Mouse (Mus musculus) MEL (cell line): Measurements from ENCODE around the gene Tbc1d20. TPM values are rescaled to one million over a fixed set of nuclear protein-coding genes. Genes with fewer than 3 reads are reported as not detected.
A peak's percentile ranks its signal among the peaks of the same experiment; 100 is the strongest.

Source experiments
- DNase-seq: peaks from one replicate; pipeline ENCODE4 v3.0.0; 2011; ENCODE audit warnings: low read depth, low spot score
- H3K27ac ChIP-seq: 2 replicates; pipeline ENCODE4 v1.5.1; 2012; ENCODE audit warnings: low read depth, mild to moderate bottlenecking, control low read depth, low read length, moderate library complexity; ENCODE audit not compliant: control insufficient read depth
- H3K27me3 ChIP-seq, 2 experiments: fragments of 150-350 bp in 1 of 2; sonication (generic) in 1 of 2; 2 replicates each; pipeline ENCODE4 v1.6.1; 2012; ENCODE audit warnings: low read length in 2 of 2, mild to moderate bottlenecking in 2 of 2, improper control_type of control experiment in 1 of 2, moderate library complexity in 1 of 2; ENCODE audit not compliant: insufficient read depth in 2 of 2, control insufficient read depth in 1 of 2
- H3K36me3 ChIP-seq, 2 experiments: 2 replicates each; pipeline ENCODE4 v1.6.1; 2012 to 2014; ENCODE audit warnings: low read length in 2 of 2, improper control_type of control experiment in 1 of 2, inconsistent platforms in 1 of 2, mild to moderate bottlenecking in 1 of 2; ENCODE audit not compliant: insufficient read depth in 2 of 2, control insufficient read depth in 1 of 2
- H3K4me1 ChIP-seq, 2 experiments: fragments of 150-350 bp in 1 of 2; sonication (generic) in 1 of 2; 2 replicates each; pipeline ENCODE4 v1.6.1; 2012; ENCODE audit warnings: low read length in 2 of 2, improper control_type of control experiment in 1 of 2, mild to moderate bottlenecking in 1 of 2; ENCODE audit not compliant: insufficient read depth in 2 of 2, control insufficient read depth in 1 of 2
- H3K4me3 ChIP-seq, 2 experiments: fragments of 150-350 bp in 1 of 2; sonication (generic) in 1 of 2; 2 replicates each; pipeline ENCODE4 v1.5.1; 2012; ENCODE audit warnings: low read depth in 2 of 2, low read length in 2 of 2, mild to moderate bottlenecking in 2 of 2, moderate library complexity in 2 of 2, control low read depth in 1 of 2, improper control_type of control experiment in 1 of 2; ENCODE audit not compliant: control insufficient read depth in 1 of 2, insufficient read depth in 1 of 2
- H3K79me2 ChIP-seq: 2 replicates; pipeline ENCODE4 v1.6.1; 2012; ENCODE audit warnings: mild to moderate bottlenecking, low read length, moderate library complexity; ENCODE audit not compliant: control insufficient read depth, poor library complexity, insufficient read depth
- H3K9ac ChIP-seq: 2 replicates; pipeline ENCODE4 v1.6.1; 2012; ENCODE audit warnings: low read depth, mild to moderate bottlenecking, control low read depth, low read length, moderate library complexity; ENCODE audit not compliant: control insufficient read depth, poor library complexity, severe bottlenecking
- H3K9me3 ChIP-seq: fragments of 150-350 bp; sonication (generic); replicated peaks from 2 replicates; pipeline ENCODE4 v1.6.1; 2012; ENCODE audit warnings: mild to moderate bottlenecking, low read length, improper control_type of control experiment, moderate library complexity; ENCODE audit not compliant: insufficient read depth
- BHLHE40 ChIP-seq: IDR thresholded peaks from 2 replicates; pipeline ENCODE4 v1.6.1; 2012; ENCODE audit warnings: low read depth, mild to moderate bottlenecking, inconsistent platforms, low read length, improper control_type of control experiment, borderline replicate concordance
- CHD1 ChIP-seq: IDR thresholded peaks from 2 replicates; pipeline ENCODE4 v1.6.1; 2012; ENCODE audit warnings: low read depth, mild to moderate bottlenecking, inconsistent platforms, low read length, improper control_type of control experiment
- CTCF ChIP-seq, 3 experiments: IDR thresholded peaks in 2 of 3; conservative IDR thresholded peaks in 1 of 3; 2 replicates each; pipeline ENCODE4 v1.5.1; 2011 to 2012; ENCODE audit warnings: low read length in 3 of 3, low read depth in 2 of 3, mild to moderate bottlenecking in 2 of 3, improper control_type of control experiment in 1 of 3, inconsistent platforms in 1 of 3, mixed read lengths in 1 of 3, moderate library complexity in 1 of 3; ENCODE audit not compliant: control insufficient read depth in 1 of 3, insufficient read depth in 1 of 3, poor library complexity in 1 of 3, severe bottlenecking in 1 of 3
- E2F4 ChIP-seq: IDR thresholded peaks from 2 replicates; pipeline ENCODE4 v1.6.1; 2011; ENCODE audit warnings: low read depth, low read length, improper control_type of control experiment, borderline replicate concordance
- ELF1 ChIP-seq: IDR thresholded peaks from 2 replicates; pipeline ENCODE4 v1.6.1; 2014; ENCODE audit warnings: low read depth, mild to moderate bottlenecking, inconsistent platforms, low read length, improper control_type of control experiment, moderate library complexity
- GABPA ChIP-seq: IDR thresholded peaks from 2 replicates; pipeline ENCODE4 v1.6.1; 2012; ENCODE audit warnings: low read depth, mild to moderate bottlenecking, inconsistent platforms, low read length, improper control_type of control experiment, moderate library complexity
- HCFC1 ChIP-seq: IDR thresholded peaks from 2 replicates; pipeline ENCODE4 v1.6.1; 2012; ENCODE audit warnings: low read depth, mild to moderate bottlenecking, inconsistent platforms, low read length, improper control_type of control experiment, moderate library complexity
- JUND ChIP-seq: IDR thresholded peaks from 2 replicates; pipeline ENCODE4 v1.6.1; 2011; ENCODE audit warnings: low read depth, mild to moderate bottlenecking, improper control_type of control experiment, low read length
- KAT2A ChIP-seq: conservative IDR thresholded peaks from 2 replicates; pipeline ENCODE4 v1.6.1; 2012; ENCODE audit warnings: low read depth, low read length, improper control_type of control experiment, inconsistent platforms
- MAFK ChIP-seq: IDR thresholded peaks from 2 replicates; pipeline ENCODE4 v1.6.1; 2011; ENCODE audit warnings: low read depth, mild to moderate bottlenecking, low read length, improper control_type of control experiment, borderline replicate concordance
- MAX ChIP-seq: IDR thresholded peaks from 2 replicates; pipeline ENCODE4 v1.6.1; 2011; ENCODE audit warnings: low read length, improper control_type of control experiment
- MAZ ChIP-seq: IDR thresholded peaks from 2 replicates; pipeline ENCODE4 v1.6.1; 2012; ENCODE audit warnings: low read depth, mild to moderate bottlenecking, inconsistent platforms, low read length, improper control_type of control experiment
- MEF2A ChIP-seq: IDR thresholded peaks from 2 replicates; pipeline ENCODE4 v1.6.1; 2014; ENCODE audit warnings: low read depth, mild to moderate bottlenecking, inconsistent platforms, low read length, improper control_type of control experiment; ENCODE audit not compliant: poor library complexity, insufficient replicate concordance, severe bottlenecking; ENCODE audit errors: extremely low read depth
- MXI1 ChIP-seq: IDR thresholded peaks from 2 replicates; pipeline ENCODE4 v1.6.1; 2011; ENCODE audit warnings: mild to moderate bottlenecking, low read depth, low read length, improper control_type of control experiment
- MYB ChIP-seq: IDR thresholded peaks from 2 replicates; pipeline ENCODE4 v1.6.1; 2011; ENCODE audit warnings: mild to moderate bottlenecking, low read depth, low read length, improper control_type of control experiment
- NELFE ChIP-seq: IDR thresholded peaks from 2 replicates; pipeline ENCODE4 v1.6.1; 2011; ENCODE audit warnings: low read depth, low read length, improper control_type of control experiment
- NRF1 ChIP-seq: IDR thresholded peaks from 2 replicates; pipeline ENCODE4 v1.6.1; 2014; ENCODE audit warnings: low read depth, mild to moderate bottlenecking, inconsistent platforms, low read length, improper control_type of control experiment, moderate library complexity; ENCODE audit not compliant: poor library complexity, insufficient read depth, severe bottlenecking
- POLR2A ChIP-seq, 2 experiments: IDR thresholded peaks; 2 replicates each; pipeline ENCODE4 v1.6.1; 2011 to 2012; ENCODE audit warnings: low read length in 2 of 2, mild to moderate bottlenecking in 2 of 2, control low read depth in 1 of 2, improper control_type of control experiment in 1 of 2, low read depth in 1 of 2, moderate library complexity in 1 of 2; ENCODE audit not compliant: control insufficient read depth in 1 of 2, insufficient read depth in 1 of 2, poor library complexity in 1 of 2
- RAD21 ChIP-seq: IDR thresholded peaks from 2 replicates; pipeline ENCODE4 v1.6.1; 2011; ENCODE audit warnings: mild to moderate bottlenecking, low read depth, low read length, improper control_type of control experiment
- RCOR1 ChIP-seq: IDR thresholded peaks from 2 replicates; pipeline ENCODE4 v1.6.1; 2012; ENCODE audit warnings: low read depth, mild to moderate bottlenecking, inconsistent platforms, low read length, improper control_type of control experiment
- SIN3A ChIP-seq: IDR thresholded peaks from 2 replicates; pipeline ENCODE4 v1.6.1; 2012; ENCODE audit warnings: low read length, improper control_type of control experiment, inconsistent platforms
- TAL1 ChIP-seq: IDR thresholded peaks from 2 replicates; pipeline ENCODE4 v1.6.1; 2012; ENCODE audit warnings: mild to moderate bottlenecking, inconsistent platforms, low read length, moderate library complexity, mixed read lengths
- TBP ChIP-seq: IDR thresholded peaks from 2 replicates; pipeline ENCODE4 v1.8.0; 2011; ENCODE audit warnings: low read depth, low read length, improper control_type of control experiment
- TCF12 ChIP-seq: IDR thresholded peaks from 2 replicates; pipeline ENCODE4 v1.6.1; 2014; ENCODE audit warnings: low read depth, mild to moderate bottlenecking, inconsistent platforms, low read length, improper control_type of control experiment, moderate library complexity
- USF1 ChIP-seq: IDR thresholded peaks from 2 replicates; pipeline ENCODE4 v1.6.1; 2014; ENCODE audit warnings: low read depth, mild to moderate bottlenecking, inconsistent platforms, low read length, improper control_type of control experiment, moderate library complexity
- USF2 ChIP-seq, 2 experiments: IDR thresholded peaks; 2 replicates each; pipeline ENCODE4 v1.6.1; 2011 to 2012; ENCODE audit warnings: improper control_type of control experiment in 2 of 2, low read length in 2 of 2, borderline replicate concordance in 1 of 2, inconsistent platforms in 1 of 2, low read depth in 1 of 2, mild to moderate bottlenecking in 1 of 2; ENCODE audit not compliant: insufficient read depth in 1 of 2
- ZC3H11A ChIP-seq: IDR thresholded peaks from 2 replicates; pipeline ENCODE4 v1.6.1; 2012; ENCODE audit warnings: low read depth, mild to moderate bottlenecking, inconsistent platforms, low read length, improper control_type of control experiment
- ZKSCAN1 ChIP-seq: IDR thresholded peaks from 2 replicates; pipeline ENCODE4 v1.6.1; 2012; ENCODE audit warnings: low read depth, mild to moderate bottlenecking, inconsistent platforms, low read length, improper control_type of control experiment, moderate library complexity
- ZMIZ1 ChIP-seq: IDR thresholded peaks from 2 replicates; pipeline ENCODE4 v1.6.1; 2012; ENCODE audit warnings: low read depth, mild to moderate bottlenecking, inconsistent platforms, low read length, improper control_type of control experiment, moderate library complexity
- ZNF384 ChIP-seq: IDR thresholded peaks from 2 replicates; pipeline ENCODE4 v1.6.1; 2012; ENCODE audit warnings: low read depth, mild to moderate bottlenecking, inconsistent platforms, low read length, improper control_type of control experiment
- polyA plus RNA-seq, 2 experiments: library from polyadenylated mRNA; stranded (reverse) in 1 of 2; unstranded in 1 of 2; fragments of >175 nt in 1 of 2; fragments of >200 nt in 1 of 2; gene quantifications; 2 replicates each; pipeline versions ENCODE4 v1.2.1 to v1.2.4; 2012; ENCODE audit warnings: low replicate concordance in 2 of 2, low read depth in 1 of 2; ENCODE audit not compliant: insufficient read length in 2 of 2, insufficient read depth in 1 of 2, missing spikeins in 1 of 2
- total RNA-seq: library from RNA; depleted of rRNA; stranded (reverse); fragments of 300-350 nt; gene quantifications from 2 replicates; pipeline ENCODE4 v1.2.3, GENCODE M21; 2012

The Tbc1d20 gene
- total and polyA plus RNA-seq, 3 experiments: 19.6 to 31.4 TPM; not detected in 1

GRCm38 (mm10) chr2:152330858-152331423, 37.3 kb downstream of the Tbc1d20 start (continued):
- TF ChIP-seq RCOR1: no peak
- TF ChIP-seq USF1: peak; percentile 52; the same call in 1 of the 2 replicates
- no peak for TF ChIP-seq MYB
- TF ChIP-seq USF2 (IDR thresholded peaks at IDR 0.05; ENCODE audit: borderline replicate concordance in 1 of 2, insufficient read depth in 1 of 2, low read depth in 1 of 2, low read length in 2 of 2): no peak
- no peak for TF ChIP-seq ZC3H11A
- TF ChIP-seq NRF1: no peak
- TF ChIP-seq MAZ: no peak
- TF ChIP-seq CTCF (IDR thresholded peaks at IDR 0.05 in 2 of 3, conservative IDR thresholded peaks at IDR 0.05 in 1 of 3; ENCODE audit: control insufficient read depth in 1 of 3, insufficient read depth in 1 of 3, low read depth in 2 of 3, low read length in 3 of 3, poor library complexity in 1 of 3, severe bottlenecking in 1 of 3): no peak
- no peak for TF ChIP-seq TCF12
- peak; percentile 32; the same call in 1 of the 2 replicates for TF ChIP-seq TAL1
- no peak for TF ChIP-seq GABPA
- no peak for TF ChIP-seq RAD21
- no peak for TF ChIP-seq E2F4
- no peak for TF ChIP-seq CHD1
- TF ChIP-seq, all 39 proteins: peak for 9

- peak within 1 kb of the TSS; percentile 92 for H3K27ac ChIP-seq
- peak within 1 kb of the TSS; percentile 96 for H3K9ac ChIP-seq
- no peaks in the 10 kb centered on the region for H3K27me3 ChIP-seq
- peaks cover 28% of the 10 kb centered on the region for H3K79me2 ChIP-seq
- H3K4me3 ChIP-seq: peak within 1 kb of the TSS; percentile 96 to 98
- H3K4me1 ChIP-seq: peaks cover 23 to 41% of the 10 kb centered on the region in 2 experiments
- H3K36me3 ChIP-seq: peaks cover 0 to 38% of the 10 kb centered on the region in 2 experiments; a peak in 3 of 4 replicates
- no peaks in the 10 kb centered on the region for H3K9me3 ChIP-seq
- DNase-seq: peak; percentile 93
- peak; percentile 70 for TF ChIP-seq KAT2A
- TF ChIP-seq MEF2A: 0 out of 2 replicates have a peak, but pooled peaks have one; percentile 29
- 0 out of 2 replicates have a peak, but pooled peaks have one; percentile 8 for TF ChIP-seq BHLHE40
- 0 out of 2 replicates have a peak, but pooled peaks have one; percentile 4 for TF ChIP-seq USF1
- peak; percentile 90 for TF ChIP-seq HCFC1
- peak; percentile 76; the same call in 1 of the 2 replicates for TF ChIP-seq E2F4
- peak; percentile 98 for TF ChIP-seq ELF1
- TF ChIP-seq SIN3A: peak; percentile 97
- TF ChIP-seq MAFK: no peak
- TF ChIP-seq RCOR1: peak; percentile 14
- TF ChIP-seq CTCF (IDR thresholded peaks at IDR 0.05 in 2 of 3, conservative IDR thresholded peaks at IDR 0.05 in 1 of 3; ENCODE audit: control insufficient read depth in 1 of 3, insufficient read depth in 1 of 3, low read depth in 2 of 3, low read length in 3 of 3, poor library complexity in 1 of 3, severe bottlenecking in 1 of 3): peak in 1 of 3 experiments; percentile 28; a peak in 2 of 6 replicates
- peak; percentile 87 for TF ChIP-seq MXI1
- TF ChIP-seq ZKSCAN1: no peak
- TF ChIP-seq ZMIZ1: peak; percentile 79
- TF ChIP-seq JUND: no peak
- peak; percentile 67; the same call in 1 of the 2 replicates for TF ChIP-seq MAZ
- peak; percentile 35; the same call in 1 of the 2 replicates for TF ChIP-seq MAX
- no peak for TF ChIP-seq ZNF384
- peak; percentile 44 to 81; a peak in 3 of 4 replicates for TF ChIP-seq POLR2A (IDR thresholded peaks at IDR 0.05; ENCODE audit: control insufficient read depth in 1 of 2, insufficient read depth in 1 of 2, low read depth in 1 of 2, low read length in 2 of 2, poor library complexity in 1 of 2)
- peak; percentile 59; the same call in 1 of the 2 replicates for TF ChIP-seq CHD1
- peak; percentile 86 for TF ChIP-seq NELFE
- TF ChIP-seq TBP: peak; percentile 45; the same call in 1 of the 2 replicates
- TF ChIP-seq TAL1: no peak
These were observed 38.6 kb downstream of the Tbc1d20 start, which contains the start of gene Rbck1 for GRCm38 (mm10) chr2:152332101-152332825. Gene Rbck1, minus strand, starts transcription at chr2:152332653.
